Mouse (Mus musculus) hindbrain, embryonic 10.5 days (tissue): ENCODE measurements around the gene Atf7ip. TPM values are rescaled to one million over a fixed set of nuclear protein-coding genes. Genes with fewer than 3 reads are reported as not detected.

ENCODE experiments used
- DNase-seq: peaks from one replicate; pipeline ENCODE4 v3.0.0-alpha.2; 2017; ENCODE audit warnings: low spot score
- H3K27ac ChIP-seq: fragments of 300-500 bp; sonication (generic); 2 replicates; pipeline ENCODE4 v1.5.1; 2016; ENCODE audit warnings: mild to moderate bottlenecking, moderate library complexity
- H3K27me3 ChIP-seq: fragments of 300-500 bp; sonication (generic); 2 replicates; pipeline ENCODE4 v1.6.1; 2016; ENCODE audit warnings: mild to moderate bottlenecking; ENCODE audit not compliant: poor library complexity, insufficient read depth, severe bottlenecking
- H3K36me3 ChIP-seq: fragments of 300-500 bp; sonication (generic); 2 replicates; pipeline ENCODE4 v1.6.1; 2016; ENCODE audit warnings: mild to moderate bottlenecking, moderate library complexity
- H3K4me1 ChIP-seq: fragments of 300-500 bp; sonication (generic); replicated peaks from 2 replicates; pipeline ENCODE4 v1.6.1; 2016; ENCODE audit warnings: mild to moderate bottlenecking
- H3K4me3 ChIP-seq: fragments of 300-500 bp; sonication (generic); 2 replicates; pipeline ENCODE4 v1.5.1; 2016; ENCODE audit warnings: mild to moderate bottlenecking, moderate library complexity
- H3K9me3 ChIP-seq: fragments of 300-500 bp; sonication (generic); 2 replicates; pipeline ENCODE4 v1.6.1; 2016; ENCODE audit warnings: mild to moderate bottlenecking, moderate library complexity
- WGBS: fragments of 180-500 bp; shearing (Covaris S2); methylation state at CpG from one replicate; pipeline ENCODE4 v1.1.7; 2016; 5-methylcytosine and 5-hydroxymethylcytosine counted together
- polyA plus RNA-seq: library from polyadenylated mRNA; unstranded; fragments of >200 nt; fragmentation: Nextera tagmentation; extraction: Ambion mirVana; gene quantifications from 2 replicates; pipeline ENCODE4 v1.2.1, GENCODE M21; 2016

Gene Atf7ip
- polyA plus RNA-seq, 1 experiment from 2014 or later = 47.2 TPM

GRCm38 (mm10) chr6:136551550-136552109, 45.7 kb downstream of the Atf7ip start:
- Histone ChIP-seq H3K9me3 (no peaks in the 10 kb centered on the region), H3K36me3 (peaks cover 6% of the 10 kb centered on the region; the same call in 1 of the 2 replicates), H3K27me3 (no peaks in the 10 kb centered on the region), H3K4me1 (peaks cover 41% of the 10 kb centered on the region), H3K4me3 (no peak overlapping the region), H3K27ac (no peak overlapping the region)
- WGBS = 93% methylated on average over 7 of the region's 7 CpGs
- DNase-seq = no peak

GRCm38 (mm10) chr6:136553156-136553555, 47.2 kb downstream of the Atf7ip start:
- no peaks in the 10 kb centered on the region for H3K27me3 ChIP-seq
- DNase-seq = no peak
- H3K9me3 ChIP-seq = no peaks in the 10 kb centered on the region
- 70% methylated on average over 5 of the region's 5 CpGs for WGBS
- H3K27ac ChIP-seq = peak overlapping the region; percentile 83
- peaks cover 19% of the 10 kb centered on the region for H3K36me3 ChIP-seq
- H3K4me3 ChIP-seq = no peak overlapping the region
- H3K4me1 ChIP-seq = peaks cover 31% of the 10 kb centered on the region

GRCm38 (mm10) chr6:136553767-136554569, 48.0 kb downstream of the Atf7ip start:
- DNase-seq = peak; percentile 48
- Histone ChIP-seq H3K4me3 (no peak overlapping the region), H3K27me3 (no peaks in the 10 kb centered on the region), H3K9me3 (no peaks in the 10 kb centered on the region), H3K27ac (peak overlapping the region; percentile 83), H3K4me1 (peaks cover 32% of the 10 kb centered on the region), H3K36me3 (peaks cover 23% of the 10 kb centered on the region)
- WGBS = 38% methylated on average over 11 of the region's 11 CpGs

- peak overlapping the region; percentile 83 for H3K27ac ChIP-seq
- no peaks in the 10 kb centered on the region for H3K27me3 ChIP-seq
- peak; percentile 34 for DNase-seq
- 83% methylated on average over 7 of the region's 7 CpGs for WGBS
- H3K4me1 ChIP-seq = peaks cover 36% of the 10 kb centered on the region
- H3K9me3 ChIP-seq = no peaks in the 10 kb centered on the region
- H3K4me3 ChIP-seq = no peak overlapping the region
- H3K36me3 ChIP-seq = peaks cover 31% of the 10 kb centered on the region
These were observed 49.0 kb downstream of the Atf7ip start for GRCm38 (mm10) chr6:136554774-136555522.

- Histone ChIP-seq H3K4me3 (no peak overlapping the region), H3K9me3 (no peaks in the 10 kb centered on the region), H3K36me3 (peaks cover 37% of the 10 kb centered on the region), H3K4me1 (peaks cover 36% of the 10 kb centered on the region), H3K27me3 (no peaks in the 10 kb centered on the region), H3K27ac (peak overlapping the region; percentile 83)
- WGBS = 70% methylated on average over 5 of the region's 5 CpGs
- DNase-seq = peak; percentile 58
These were observed 49.6 kb downstream of the Atf7ip start for GRCm38 (mm10) chr6:136555523-136555915.

GRCm38 (mm10) chr6:136558288-136559005, 52.5 kb downstream of the Atf7ip start:
- WGBS = 85% methylated on average over 8 of the region's 8 CpGs
- no peaks in the 10 kb centered on the region for H3K27me3 ChIP-seq
- H3K9me3 ChIP-seq = no peaks in the 10 kb centered on the region
- no peak overlapping the region for H3K27ac ChIP-seq
- peaks cover 63% of the 10 kb centered on the region for H3K36me3 ChIP-seq
- H3K4me3 ChIP-seq = no peak overlapping the region
- peaks cover 31% of the 10 kb centered on the region for H3K4me1 ChIP-seq
- no peak for DNase-seq

GRCm38 (mm10) chr6:136566002-136566401, 60.0 kb downstream of the Atf7ip start:
- Histone ChIP-seq H3K4me1 (no peaks in the 10 kb centered on the region), H3K9me3 (peaks cover 16% of the 10 kb centered on the region; the same call in 1 of the 2 replicates), H3K27ac (no peak overlapping the region), H3K4me3 (no peak overlapping the region), H3K36me3 (peaks cover 94% of the 10 kb centered on the region), H3K27me3 (no peaks in the 10 kb centered on the region)
- no peak for DNase-seq
- 98% methylated on average over 5 of the region's 5 CpGs for WGBS

- DNase-seq = no peak
- Histone ChIP-seq H3K4me1 (no peaks in the 10 kb centered on the region), H3K27me3 (no peaks in the 10 kb centered on the region), H3K36me3 (peaks cover 93% of the 10 kb centered on the region), H3K27ac (no peak overlapping the region), H3K4me3 (no peak overlapping the region), H3K9me3 (no peaks in the 10 kb centered on the region)
- WGBS = 94% methylated on average over 4 of the region's 4 CpGs
These were observed 84.8 kb downstream of the Atf7ip start for GRCm38 (mm10) chr6:136590739-136591138.

GRCm38 (mm10) chr6:136594541-136594940, 88.6 kb downstream of the Atf7ip start:
- Histone ChIP-seq H3K27me3 (no peaks in the 10 kb centered on the region), H3K9me3 (no peaks in the 10 kb centered on the region), H3K27ac (no peak overlapping the region), H3K36me3 (peaks cover 96% of the 10 kb centered on the region), H3K4me1 (no peaks in the 10 kb centered on the region), H3K4me3 (no peak overlapping the region)
- WGBS = 93% methylated on average over 4 of the region's 4 CpGs
- no peak for DNase-seq

GRCm38 (mm10) chr6:136602601-136603000, 96.6 kb downstream of the Atf7ip start:
- Histone ChIP-seq H3K9me3 (no peaks in the 10 kb centered on the region), H3K4me3 (no peak overlapping the region), H3K4me1 (no peaks in the 10 kb centered on the region), H3K27me3 (no peaks in the 10 kb centered on the region), H3K36me3 (peaks cover 98% of the 10 kb centered on the region), H3K27ac (no peak overlapping the region)
- no peak for DNase-seq
- 91% methylated on average over 7 of the region's 7 CpGs for WGBS

- peaks cover 63% of the 10 kb centered on the region for H3K36me3 ChIP-seq
These were observed 105.6 kb downstream of the Atf7ip start for GRCm38 (mm10) chr6:136611351-136612215.

GRCm38 (mm10) chr6:136612312-136612711, 106.3 kb downstream of the Atf7ip start:
- no peak for DNase-seq
- H3K9me3 ChIP-seq = peaks cover 7% of the 10 kb centered on the region
- no peaks in the 10 kb centered on the region for H3K4me1 ChIP-seq
- H3K36me3 ChIP-seq = peaks cover 56% of the 10 kb centered on the region
- no peaks in the 10 kb centered on the region for H3K27me3 ChIP-seq
- WGBS = 94% methylated on average over 3 of the region's 3 CpGs
- no peak overlapping the region for H3K27ac ChIP-seq
- no peak overlapping the region for H3K4me3 ChIP-seq

More at GRCm38 (mm10) chr6:136611351-136612215, 105.6 kb downstream of the Atf7ip start:
- DNase-seq = no peak
- Histone ChIP-seq H3K4me1 (no peaks in the 10 kb centered on the region), H3K4me3 (no peak overlapping the region), H3K27ac (no peak overlapping the region), H3K27me3 (no peaks in the 10 kb centered on the region), H3K9me3 (peaks cover 7% of the 10 kb centered on the region)
- 96% methylated on average over 17 of the region's 17 CpGs for WGBS
